Mouse (Mus musculus): ENCODE results near the gene Gm37240.
A peak's percentile ranks its signal among the peaks of the same experiment; 100 is the strongest.

Gm37240 gene

DNA sequence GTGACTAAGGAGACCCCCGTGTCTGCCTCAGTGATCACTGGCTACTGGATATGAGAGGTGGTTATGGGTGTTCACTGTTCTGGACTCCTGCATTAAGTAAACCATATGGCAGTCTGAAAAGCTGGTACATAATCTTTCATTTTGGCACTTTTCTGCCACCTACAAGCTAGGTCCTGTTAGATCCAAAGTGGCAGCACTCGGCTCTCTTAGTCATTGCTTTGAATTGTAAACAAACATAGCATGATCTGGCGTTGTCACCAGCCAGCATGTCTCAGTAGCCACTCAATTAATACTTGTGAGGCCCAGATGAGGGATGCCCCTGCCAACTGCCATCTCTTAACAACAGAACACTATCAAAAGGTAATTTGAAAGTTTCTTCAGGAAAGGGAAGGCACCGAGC is 904.6 kb downstream of the Gm37240 start:
- DNase-seq: no peak

DNA sequence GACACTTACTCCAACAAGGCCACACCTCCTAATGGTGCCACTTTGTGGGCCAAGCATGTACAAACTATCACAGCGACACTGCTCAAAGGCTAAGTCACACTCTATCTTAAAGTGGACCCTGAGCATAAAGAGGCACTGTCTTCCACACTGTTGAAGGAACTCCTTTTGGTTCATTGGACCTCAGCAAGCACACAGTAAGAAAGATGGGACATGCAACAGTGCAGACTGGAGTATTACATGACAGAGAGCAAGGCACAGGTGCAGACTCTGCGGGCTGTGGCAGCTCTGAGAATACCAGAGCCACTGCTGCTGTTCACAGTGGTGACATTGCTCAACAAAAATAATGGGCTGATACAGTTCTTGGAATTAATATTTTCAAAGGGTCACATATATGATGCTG is 907.2 kb downstream of the Gm37240 start:
- DNase-seq: no peak

DNA sequence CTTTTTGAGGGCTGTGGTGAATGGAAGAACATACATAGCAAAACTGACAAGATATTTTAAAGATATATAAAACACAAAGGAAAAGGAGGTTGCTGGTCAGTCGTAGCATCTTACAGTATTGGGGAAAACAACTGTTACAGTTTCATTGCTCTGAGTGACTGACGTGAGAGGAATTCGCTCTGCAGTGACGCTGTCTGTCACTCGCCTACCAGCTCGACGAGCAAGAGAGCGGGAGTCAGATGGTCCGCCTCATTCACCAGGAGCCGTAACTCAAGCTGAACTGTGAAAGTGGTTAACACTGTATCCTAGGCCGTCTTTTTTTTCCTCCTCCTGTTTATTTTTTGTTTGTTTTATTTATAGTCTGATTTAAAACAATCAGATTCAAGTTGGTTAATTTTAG is 908.6 kb downstream of the Gm37240 start:
- no peak for DNase-seq

DNA sequence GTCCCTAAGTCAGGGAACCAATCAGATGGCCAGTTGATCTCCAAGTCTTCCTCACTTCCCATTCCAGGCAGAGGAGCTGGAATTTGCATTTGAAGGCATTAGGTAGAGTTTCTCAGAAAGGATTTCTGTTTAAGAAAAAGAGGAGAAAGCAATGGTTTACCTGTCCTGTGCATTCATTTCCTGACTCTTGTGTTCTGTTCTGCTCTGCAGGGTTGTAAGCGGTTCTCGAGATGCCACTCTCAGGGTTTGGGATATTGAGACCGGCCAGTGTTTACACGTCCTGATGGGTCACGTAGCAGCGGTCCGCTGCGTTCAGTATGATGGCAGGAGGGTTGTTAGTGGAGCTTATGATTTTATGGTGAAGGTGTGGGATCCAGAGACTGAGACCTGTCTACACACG is 913.1 kb downstream of the Gm37240 start:
- DNase-seq: no peak

GRCm38 (mm10) chr3:84972881-84973280 is 914.4 kb downstream of the Gm37240 start:
- no peak for DNase-seq

- no peak for DNase-seq
Measured at GRCm38 (mm10) chr3:84971561-84971960, 915.8 kb downstream of the Gm37240 start.

DNA sequence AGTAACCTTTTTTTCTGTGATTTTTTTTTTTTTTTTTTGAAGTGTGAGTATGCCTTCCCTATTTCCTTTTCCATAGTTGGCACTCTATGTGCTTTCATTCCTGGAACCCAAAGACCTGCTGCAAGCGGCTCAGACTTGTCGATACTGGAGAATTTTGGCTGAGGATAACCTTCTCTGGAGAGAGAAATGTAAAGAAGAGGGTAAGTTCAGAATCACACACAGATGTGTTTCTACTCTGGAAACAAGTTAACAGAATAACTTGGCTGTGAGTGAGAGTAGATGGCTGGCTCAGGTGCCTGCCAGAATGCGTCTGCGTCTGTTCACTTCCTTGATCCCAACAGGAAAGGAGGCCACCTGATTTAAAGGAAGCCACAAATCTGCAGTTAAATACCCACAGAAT is 920.0 kb downstream of the Gm37240 start:
- no peak for DNase-seq

DNA sequence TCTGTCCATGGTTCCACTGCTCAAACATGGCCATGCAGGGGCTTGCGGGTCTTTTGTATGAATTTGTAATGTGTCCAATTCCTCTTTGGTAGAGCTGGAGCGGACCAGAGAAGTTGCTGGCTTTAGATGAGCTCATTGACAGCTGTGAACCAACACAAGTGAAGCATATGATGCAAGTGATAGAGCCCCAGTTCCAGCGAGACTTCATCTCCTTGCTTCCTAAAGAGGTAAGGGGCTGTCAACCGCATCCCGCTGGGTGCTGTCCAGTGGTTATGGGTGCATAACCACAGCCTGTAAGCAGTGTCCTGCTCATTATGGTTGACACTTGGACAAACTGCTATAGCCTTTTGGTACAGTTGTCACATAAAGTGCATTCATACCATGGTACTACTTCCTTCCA is 922.2 kb downstream of the Gm37240 start:
- DNase-seq: no peak

DNA sequence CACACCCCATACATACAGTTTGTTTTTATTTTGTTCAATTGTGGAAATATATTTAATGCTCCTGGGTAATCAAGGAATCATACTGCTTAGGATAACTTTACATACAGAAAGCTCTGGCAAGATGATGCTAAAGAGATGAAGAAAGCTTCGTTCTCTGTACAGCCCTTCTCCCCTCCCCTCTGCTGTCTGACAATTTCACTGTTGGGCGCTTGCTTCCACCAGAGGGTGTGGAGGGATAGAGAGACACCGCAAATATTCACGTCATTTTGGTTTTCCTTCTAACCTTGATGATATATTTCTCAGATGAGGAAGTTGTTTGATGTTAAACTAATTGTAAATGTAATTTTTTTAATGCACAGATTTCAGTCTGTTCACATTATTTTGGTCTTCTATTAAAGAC is 931.5 kb downstream of the Gm37240 start:
- peak; percentile 57 for DNase-seq

- DNase-seq: no peak
Measured at GRCm38 (mm10) chr3:84955011-84955775, 932.1 kb downstream of the Gm37240 start.

DNA sequence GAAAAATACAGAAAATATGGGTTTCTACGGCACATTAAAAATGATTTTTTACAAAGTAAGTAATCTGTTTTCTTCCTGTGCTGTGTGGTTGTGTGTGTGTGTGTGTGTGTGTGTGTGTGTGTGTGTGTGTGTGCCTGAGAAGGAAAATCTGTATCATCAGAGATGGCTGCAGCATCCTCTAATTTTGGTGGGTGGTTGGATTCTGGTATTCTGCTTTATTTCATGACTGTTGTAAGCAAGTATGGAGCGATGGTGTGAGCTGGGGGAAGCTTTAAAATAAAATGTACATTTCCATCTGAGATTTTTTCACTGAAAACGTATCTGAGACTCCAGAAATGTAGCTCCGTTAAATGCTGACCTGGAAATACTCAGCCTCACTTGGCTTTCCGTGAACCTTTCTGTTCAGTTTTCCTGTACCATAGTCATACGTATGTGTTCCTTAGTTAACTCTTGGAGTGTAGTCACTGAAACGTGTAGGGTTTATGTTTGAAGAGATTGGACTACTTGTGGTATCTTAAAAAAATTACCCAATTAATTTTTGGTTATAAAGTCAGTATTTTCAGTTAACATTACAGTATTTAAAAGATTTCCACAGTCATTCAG is 934.6 kb downstream of the Gm37240 start:
- no peak for DNase-seq

- peak; percentile 96 for DNase-seq
Measured at GRCm38 (mm10) chr3:84952135-84952534, 935.2 kb downstream of the Gm37240 start.

- DNase-seq: no peak
Measured at GRCm38 (mm10) chr3:84951698-84952097, 935.6 kb downstream of the Gm37240 start.

GRCm38 (mm10) chr3:84949387-84949786 is 937.9 kb downstream of the Gm37240 start:
- DNase-seq: no peak

DNA sequence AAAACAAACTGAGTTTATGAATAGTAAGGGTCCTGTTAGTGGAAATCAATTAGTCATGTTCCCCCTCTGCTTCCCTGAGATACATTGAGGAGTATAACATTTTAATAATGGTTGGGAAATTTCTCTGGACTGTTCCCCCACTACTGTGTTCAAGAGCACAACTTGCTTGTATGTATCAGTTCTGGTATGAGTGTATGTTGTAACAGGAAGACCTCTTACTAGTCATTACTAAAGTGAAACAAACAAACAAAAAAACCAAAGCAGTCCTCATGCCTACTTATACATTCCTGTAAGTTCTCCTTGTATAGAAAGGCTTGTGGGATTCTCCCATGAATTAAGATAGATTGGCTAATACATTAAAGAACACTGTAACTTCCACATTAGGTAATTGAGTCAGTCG is 940.9 kb downstream of the Gm37240 start:
- no peak for DNase-seq

DNA sequence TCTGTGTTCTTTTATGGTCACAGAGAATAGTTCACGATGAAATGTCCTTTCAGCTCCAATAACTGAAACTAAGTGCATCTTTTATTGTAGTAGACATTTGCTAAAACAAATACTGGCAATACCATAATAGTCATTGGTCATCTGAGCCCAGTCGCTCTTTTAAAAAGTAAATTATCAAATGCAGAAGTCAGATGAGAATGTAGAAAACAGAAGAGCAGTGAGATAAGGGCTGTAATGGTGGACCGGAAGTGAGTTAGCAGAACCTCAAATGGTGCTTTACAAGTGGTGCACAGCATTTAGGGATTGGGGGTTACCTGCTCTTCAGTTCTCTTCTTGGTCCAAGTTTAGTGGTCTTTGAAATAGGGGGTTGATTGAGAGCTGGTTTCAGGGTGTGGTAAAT is 942.4 kb downstream of the Gm37240 start:
- no peak for DNase-seq

DNA sequence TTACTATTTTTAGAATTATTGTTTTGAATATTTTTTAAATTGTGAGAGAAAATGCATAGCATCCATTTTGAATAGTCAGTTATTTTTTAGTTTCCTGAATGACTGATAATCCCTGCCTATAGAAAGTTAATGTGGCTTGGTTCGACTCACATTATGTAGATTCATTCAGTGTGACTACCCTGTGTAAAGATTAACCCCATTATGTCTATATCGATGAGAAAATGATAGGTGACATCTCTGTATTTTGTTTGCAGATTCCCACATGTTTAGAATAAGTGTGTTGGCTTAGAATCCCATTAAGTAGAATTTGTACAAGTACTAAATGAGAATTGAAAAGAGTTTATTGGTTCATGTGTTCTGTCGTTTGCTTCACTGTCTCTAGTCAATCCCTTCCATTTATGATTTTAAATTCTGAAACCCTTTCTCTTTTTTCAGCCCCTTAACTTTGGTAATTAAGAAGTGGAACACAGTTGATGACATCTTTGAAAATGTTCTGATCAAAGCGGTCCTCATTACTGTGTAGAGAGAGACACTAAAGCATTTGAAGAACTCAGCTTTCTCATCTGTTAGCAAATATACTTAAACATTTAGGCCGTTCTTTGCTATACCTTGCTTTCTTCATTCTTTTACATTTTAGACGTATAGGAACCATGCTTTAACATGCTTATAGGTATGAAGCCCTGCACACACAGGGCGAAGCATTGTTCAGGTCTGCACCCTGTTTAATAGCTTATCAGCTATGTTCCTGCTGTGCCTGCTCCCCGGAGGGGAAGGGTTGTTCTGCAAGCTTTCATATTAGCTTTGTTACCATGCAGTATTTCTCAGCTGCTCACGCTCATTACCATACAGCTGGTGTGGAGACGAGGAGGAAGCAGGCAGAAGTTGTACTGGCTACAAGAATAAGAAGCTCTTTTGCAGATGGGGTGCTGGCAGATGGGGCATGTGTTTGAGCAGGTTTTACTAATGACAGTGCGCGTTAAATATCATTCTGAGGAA is 949.7 kb downstream of the Gm37240 start:
- peak; percentile 98 for DNase-seq

DNA sequence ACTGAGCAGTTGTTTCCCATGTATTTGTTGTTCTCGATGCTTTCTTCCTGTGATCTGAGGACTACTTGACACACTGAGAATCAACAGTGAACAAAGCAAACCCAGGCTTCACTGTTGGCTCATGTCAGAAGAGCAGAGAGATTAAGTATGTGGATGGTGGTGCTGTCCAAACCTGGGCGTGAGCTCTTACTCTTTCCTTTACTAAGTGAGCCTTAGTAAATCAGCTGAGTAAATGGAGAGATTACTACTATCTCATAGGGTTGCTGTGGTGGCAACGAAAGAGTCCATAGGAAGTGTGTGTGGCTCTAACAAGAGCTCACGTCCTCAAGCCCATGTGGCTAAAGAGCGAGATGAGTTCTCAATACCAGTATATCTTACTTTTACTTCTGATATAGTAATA is 950.4 kb downstream of the Gm37240 start:
- peak; percentile 79 for DNase-seq

DNA sequence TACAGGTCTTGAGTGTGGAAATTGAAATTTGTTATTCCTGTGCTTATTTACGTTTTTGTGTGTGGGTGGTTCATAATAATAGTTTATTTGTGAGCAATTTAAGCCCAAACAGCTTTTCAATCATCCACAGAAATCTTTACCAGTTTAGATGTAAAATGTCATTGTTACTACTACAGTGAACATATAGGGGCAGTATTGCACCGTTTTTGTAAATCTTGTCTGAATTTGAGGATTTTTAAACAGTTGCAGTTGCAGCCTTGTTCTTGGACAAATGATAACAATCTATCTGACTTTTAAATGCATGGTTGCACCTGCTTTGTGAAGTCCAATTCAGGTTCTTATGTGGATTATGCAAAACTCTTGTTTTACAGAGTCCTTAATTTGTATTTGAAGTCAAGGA is 951.1 kb downstream of the Gm37240 start:
- DNase-seq: peak; percentile 71

DNA sequence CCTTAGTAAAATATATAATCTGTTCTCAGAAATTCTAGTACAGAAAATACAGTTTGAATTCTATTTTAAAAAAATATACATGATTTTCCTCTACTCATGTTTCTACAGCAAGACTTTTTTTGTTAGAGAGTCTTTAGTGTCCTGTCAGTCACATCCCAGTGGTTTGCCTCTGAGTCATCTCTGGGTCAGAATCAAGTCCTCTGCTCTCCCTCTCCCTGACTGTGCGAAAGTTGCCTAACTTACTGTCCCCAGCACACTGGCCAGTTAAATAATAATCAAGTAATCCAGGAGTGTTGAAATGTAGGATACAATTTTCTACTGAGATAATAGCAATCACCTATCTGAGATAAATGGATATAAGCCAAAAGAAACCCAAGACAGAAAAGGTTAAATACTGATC is 951.6 kb downstream of the Gm37240 start:
- DNase-seq: no peak

DNA sequence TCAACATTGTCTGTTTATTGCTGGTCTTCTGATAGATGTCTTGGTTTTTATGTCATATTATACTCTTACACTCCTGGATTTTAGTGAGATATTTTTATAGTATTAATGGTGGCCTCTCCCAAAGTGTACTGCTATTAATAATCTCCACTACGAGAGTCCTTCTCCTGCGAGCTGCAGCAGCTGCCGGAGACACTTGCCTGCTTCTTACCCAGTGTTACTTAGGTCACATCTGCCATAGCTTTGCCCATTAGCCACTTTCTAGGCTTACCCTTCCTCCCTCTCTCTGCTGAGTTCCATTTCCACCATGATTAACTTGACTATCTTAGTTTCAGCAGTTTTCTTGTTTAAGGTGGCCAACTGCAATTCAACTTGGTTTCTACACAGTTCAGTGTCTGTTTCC is 956.6 kb downstream of the Gm37240 start:
- no peak for DNase-seq

GRCm38 (mm10) chr3:84929171-84929570 is 958.1 kb downstream of the Gm37240 start:
- no peak for DNase-seq

- DNase-seq: no peak
Measured at GRCm38 (mm10) chr3:84927901-84928300, 959.4 kb downstream of the Gm37240 start.

Measured in retina, postnatal 1 day (tissue).